Mouse (Mus musculus) brown adipose tissue, adult 24 weeks (tissue): ENCODE results near the gene Sp140. TPM values are rescaled to one million over a fixed set of nuclear protein-coding genes. Genes with fewer than 3 reads are reported as not detected.
A peak's percentile ranks its signal among the peaks of the same experiment; 100 is the strongest.
"Not testable (repeated sequence)": the region's sequence is repeated elsewhere in the genome, so short reads cannot be mapped to it uniquely, and the experiment has no call there.

Experiments used
- H3K27ac ChIP-seq: fragments of 200-500 bp; replicated peaks from 2 replicates; pipeline ENCODE4 v1.5.1; 2012; ENCODE audit warnings: low read depth, mild to moderate bottlenecking, low read length
- H3K4me1 ChIP-seq: fragments of 200-500 bp; 2 replicates; pipeline ENCODE4 v1.6.1; 2012; ENCODE audit warnings: low read length, mixed read lengths; ENCODE audit not compliant: control insufficient read depth, insufficient read depth, insufficient read length
- H3K4me3 ChIP-seq: fragments of 200-500 bp; 2 replicates; pipeline ENCODE4 v1.5.1; 2012; ENCODE audit warnings: low read depth, mild to moderate bottlenecking, low read length, moderate library complexity; ENCODE audit not compliant: insufficient read depth
- polyA plus RNA-seq: library from polyadenylated mRNA; stranded (reverse); fragments of >200 nt; gene quantifications from 2 replicates; pipeline ENCODE4 v1.2.4, GENCODE M21; 2012; ENCODE audit not compliant: missing spikeins, insufficient read depth, insufficient read length

Gene Sp140
- polyA plus RNA-seq = 4.0 and 5.1 TPM in 2 replicates

GRCm38 (mm10) chr1:85600078-85600477, at the start of gene Sp140:
Gene Sp140, plus strand, starts transcription at chr1:85600378.
- not testable (repeated sequence) for H3K4me1 ChIP-seq
- peak within 1 kb of the TSS; percentile 26 for H3K4me3 ChIP-seq
- 0 out of 2 replicates have a peak within 1 kb of the TSS, but pooled peaks have one; percentile 5 for H3K27ac ChIP-seq

GRCm38 (mm10) chr1:85555261-85555660, 44.9 kb upstream of the Sp140 start:
- H3K4me1 ChIP-seq, H3K4me3 ChIP-seq, H3K27ac ChIP-seq: not testable (repeated sequence)

- not testable (repeated sequence) for H3K4me1 ChIP-seq, H3K27ac ChIP-seq, H3K4me3 ChIP-seq
Measured at GRCm38 (mm10) chr1:85573554-85573953, 26.6 kb upstream of the Sp140 start.

GRCm38 (mm10) chr1:85575376-85575775, 24.8 kb upstream of the Sp140 start, which contains the start of gene G530012D18Rik:
Gene G530012D18Rik, plus strand, starts transcription at chr1:85575676.
- not testable (repeated sequence) for H3K4me3 ChIP-seq, H3K4me1 ChIP-seq, H3K27ac ChIP-seq

- not testable (repeated sequence) for H3K4me3 ChIP-seq, H3K4me1 ChIP-seq, H3K27ac ChIP-seq
Measured at GRCm38 (mm10) chr1:85578372-85579010, 21.7 kb upstream of the Sp140 start.

- not testable (repeated sequence) for H3K4me1 ChIP-seq, H3K4me3 ChIP-seq
- H3K27ac ChIP-seq = 0 out of 2 replicates have a peak overlapping the region, but pooled peaks have one; percentile 2
Measured at GRCm38 (mm10) chr1:85579199-85580147, 20.7 kb upstream of the Sp140 start.

GRCm38 (mm10) chr1:85580148-85580534, 20.0 kb upstream of the Sp140 start:
- not testable (repeated sequence) for H3K4me3 ChIP-seq, H3K4me1 ChIP-seq, H3K27ac ChIP-seq

GRCm38 (mm10) chr1:85580578-85580977, 19.6 kb upstream of the Sp140 start:
- H3K4me1 ChIP-seq, H3K27ac ChIP-seq, H3K4me3 ChIP-seq: not testable (repeated sequence)

- not testable (repeated sequence) for H3K4me3 ChIP-seq, H3K4me1 ChIP-seq, H3K27ac ChIP-seq
Measured at GRCm38 (mm10) chr1:85581518-85581917, 18.7 kb upstream of the Sp140 start.

GRCm38 (mm10) chr1:85588697-85589096, 11.5 kb upstream of the Sp140 start:
- not testable (repeated sequence) for H3K4me3 ChIP-seq, H3K27ac ChIP-seq, H3K4me1 ChIP-seq

GRCm38 (mm10) chr1:85592526-85592925, 7.7 kb upstream of the Sp140 start:
- not testable (repeated sequence) for H3K4me1 ChIP-seq, H3K27ac ChIP-seq, H3K4me3 ChIP-seq

GRCm38 (mm10) chr1:85598271-85599012, 1.7 kb upstream of the Sp140 start, which contains the start of gene Sp110:
Gene Sp110, minus strand, starts transcription at chr1:85598817.
- not testable (repeated sequence) for H3K4me1 ChIP-seq, H3K27ac ChIP-seq
- H3K4me3 ChIP-seq = peak within 1 kb of the TSS; percentile 46

- H3K4me3 ChIP-seq = peak overlapping the region; percentile 26
Measured at GRCm38 (mm10) chr1:85600794-85601193, 616 bp downstream of the Sp140 start.

GRCm38 (mm10) chr1:85604341-85604740, 4.2 kb downstream of the Sp140 start:
- not testable (repeated sequence) for H3K27ac ChIP-seq, H3K4me3 ChIP-seq

More at GRCm38 (mm10) chr1:85600794-85601193, 616 bp downstream of the Sp140 start:
- not testable (repeated sequence) for H3K4me1 ChIP-seq
- 0 out of 2 replicates have a peak overlapping the region, but pooled peaks have one; percentile 5 for H3K27ac ChIP-seq

GRCm38 (mm10) chr1:85608361-85608760, 8.2 kb downstream of the Sp140 start:
- not testable (repeated sequence) for H3K27ac ChIP-seq, H3K4me3 ChIP-seq, H3K4me1 ChIP-seq

More at GRCm38 (mm10) chr1:85604341-85604740, 4.2 kb downstream of the Sp140 start:
- H3K4me1 ChIP-seq = not testable (repeated sequence)
